Mouse (Mus musculus): ENCODE measurements around the gene Gm572.

GRCm38 (mm10) chr4:148625010-148625409, 18.1 kb upstream of the Gm572 start:
- no peak for TF ChIP-seq GATA1 (IDR thresholded peaks at IDR 0.05; ENCODE audit: borderline replicate concordance, low read length)
- no peak for TF ChIP-seq FLI1 (IDR thresholded peaks at IDR 0.05; ENCODE audit: low read length)

All from megakaryocyte, embryonic 14.5 days (primary cell).